Mouse (Mus musculus): ENCODE data around the gene Eif4g3.

DNA sequence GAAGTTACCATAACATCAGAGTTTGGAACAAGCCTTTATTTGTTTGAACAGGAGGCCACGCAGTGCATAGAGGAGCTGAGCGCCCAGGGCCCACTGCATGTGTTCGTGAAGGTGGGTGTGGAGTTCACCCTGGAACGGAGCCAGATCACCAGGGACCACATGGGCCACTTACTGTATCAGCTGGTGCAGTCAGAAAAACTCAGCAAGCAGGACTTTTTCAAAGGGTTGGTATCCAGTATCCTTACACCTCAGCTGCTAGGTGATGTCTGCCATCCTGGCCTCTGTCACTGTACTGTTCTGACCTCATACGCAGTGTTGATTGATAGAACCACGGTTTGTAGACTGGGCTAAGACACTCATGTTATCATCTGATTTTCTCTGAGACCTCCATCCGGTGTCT is 195.2 kb downstream of the Eif4g3 start:
- TF ChIP-seq CTCF (conservative IDR thresholded peaks at IDR 0.05; ENCODE audit: low read length) (no peak), POU5F1 (IDR thresholded peaks at IDR 0.05; ENCODE audit: borderline replicate concordance, low read length) (no peak), NANOG (IDR thresholded peaks at IDR 0.05; ENCODE audit: borderline replicate concordance, low read length) (no peak)
